Mouse (Mus musculus): ENCODE data around the gene Abcg1. TPM values are rescaled to one million over a fixed set of nuclear protein-coding genes. Genes with fewer than 3 reads are reported as not detected.

Abcg1 gene
- total and polyA plus RNA-seq, 3 experiments = 2.2 to 4.6 (median 2.2) TPM

GRCm38 (mm10) chr17:31108388-31108787 is 50.9 kb downstream of the Abcg1 start:
- TF ChIP-seq CTCF (conservative IDR thresholded peaks at IDR 0.05 in 1 of 2, IDR thresholded peaks at IDR 0.05 in 1 of 2; ENCODE audit: low read depth in 2 of 2, low read length in 2 of 2) (no peak), MAZ (IDR thresholded peaks at IDR 0.05; ENCODE audit: low read depth, low read length) (no peak), IRF4 (IDR thresholded peaks at IDR 0.05; ENCODE audit: low read depth, low read length) (no peak), BHLHE40 (IDR thresholded peaks at IDR 0.05; ENCODE audit: low read depth, low read length) (no peak), ZKSCAN1 (IDR thresholded peaks at IDR 0.05; ENCODE audit: borderline replicate concordance, low read depth, low read length) (no peak), MEF2A (IDR thresholded peaks at IDR 0.05; ENCODE audit: borderline replicate concordance, low read depth, low read length) (no peak), POLR2AphosphoS2 (IDR thresholded peaks at IDR 0.05; ENCODE audit: low read depth, low read length) (no peak), UBTF (IDR thresholded peaks at IDR 0.05; ENCODE audit: low read depth, low read length) (no peak), RCOR1 (conservative IDR thresholded peaks at IDR 0.05; ENCODE audit: low read depth, low read length) (no peak), TCF12 (IDR thresholded peaks at IDR 0.05; ENCODE audit: low read depth, low read length) (no peak), POLR2A (IDR thresholded peaks at IDR 0.05; ENCODE audit: low read depth, low read length) (no peak), MAFK (IDR thresholded peaks at IDR 0.05; ENCODE audit: insufficient replicate concordance, low read length) (no peak), ZC3H11A (IDR thresholded peaks at IDR 0.05; ENCODE audit: low read depth, low read length) (no peak), ELF1 (IDR thresholded peaks at IDR 0.05; ENCODE audit: low read depth, low read length) (no peak), USF2 (conservative IDR thresholded peaks at IDR 0.05; ENCODE audit: low read depth, low read length) (no peak), ZMIZ1 (IDR thresholded peaks at IDR 0.05; ENCODE audit: low read depth, low read length) (no peak), TBP (conservative IDR thresholded peaks at IDR 0.05; ENCODE audit: low read depth, low read length) (no peak), KAT2A (IDR thresholded peaks at IDR 0.05; ENCODE audit: insufficient replicate concordance, low read length) (no peak), RAD21 (IDR thresholded peaks at IDR 0.05; ENCODE audit: low read depth, low read length) (no peak), MYC (IDR thresholded peaks at IDR 0.05; ENCODE audit: low read depth, low read length) (no peak)
- H3K27ac ChIP-seq (ENCODE audit: insufficient read depth, low read depth) = no peak overlapping the region
- H3K4me3 ChIP-seq (replicated peaks in 1 of 3; ENCODE audit: low read depth in 2 of 3, low read length in 2 of 3, poor library complexity in 1 of 3) = no peak overlapping the region
- H3K4me1 ChIP-seq (ENCODE audit: control insufficient read depth in 1 of 2, insufficient read depth in 2 of 2) = peaks cover 0 to 8% of the 10 kb centered on the region in 2 experiments; a peak in 1 of 4 replicates
- peaks cover 4% of the 10 kb centered on the region for H3K27me3 ChIP-seq (replicated peaks)
- dilution Hi-C loops (cut with MboI; ENCODE audit: extremely low pct_ligation_motif_present, extremely low pct_unique_long_range_greater_than_20kb, low sequenced_read_pairs) (no loop called here), in situ Hi-C loops (cut with MboI; ENCODE audit: low pct_ligation_motif_present, low pct_unique_long_range_greater_than_20kb, low sequenced_read_pairs) (no loop called here)
- H3K79me2 ChIP-seq (replicated peaks; ENCODE audit: control insufficient read depth, extremely low read depth, insufficient read depth, poor library complexity, severe bottlenecking) = no peaks in the 10 kb centered on the region
- H3K9me3 ChIP-seq (replicated peaks; ENCODE audit: low read length) = no peaks in the 10 kb centered on the region
- peaks cover 16 to 43% of the 10 kb centered on the region in 2 experiments for H3K36me3 ChIP-seq (replicated peaks in 1 of 2; ENCODE audit: control insufficient read depth in 1 of 2, insufficient read depth in 1 of 2, low read length in 1 of 2)
- no peak overlapping the region for H3K9ac ChIP-seq (ENCODE audit: insufficient read depth, low read depth)
- no peak overlapping the region for H3K4me2 ChIP-seq (ENCODE audit: insufficient read depth, low read depth, poor library complexity, severe bottlenecking)
- no peak for DNase-seq (ENCODE audit: extremely low read depth)

GRCm38 (mm10) chr17:31113191-31113856 is 55.8 kb downstream of the Abcg1 start:
- in situ Hi-C loops (cut with MboI; ENCODE audit: low pct_ligation_motif_present, low pct_unique_long_range_greater_than_20kb, low sequenced_read_pairs) = no loop called here
- H3K4me3 ChIP-seq (replicated peaks in 1 of 3; ENCODE audit: low read depth in 2 of 3, low read length in 2 of 3, poor library complexity in 1 of 3) = no peak overlapping the region
- no peak overlapping the region for H3K9ac ChIP-seq (ENCODE audit: insufficient read depth, low read depth)
- H3K27ac ChIP-seq (ENCODE audit: insufficient read depth, low read depth) = no peak overlapping the region
- no peak overlapping the region for H3K4me2 ChIP-seq (ENCODE audit: insufficient read depth, low read depth, poor library complexity, severe bottlenecking)
- no peak for TF ChIP-seq MAZ (IDR thresholded peaks at IDR 0.05; ENCODE audit: low read depth, low read length)
- TF ChIP-seq ZKSCAN1 (IDR thresholded peaks at IDR 0.05; ENCODE audit: borderline replicate concordance, low read depth, low read length) = no peak
- no peak for TF ChIP-seq RAD21 (IDR thresholded peaks at IDR 0.05; ENCODE audit: low read depth, low read length)
- TF ChIP-seq CHD1 (IDR thresholded peaks at IDR 0.05; ENCODE audit: low read depth, low read length) = no peak
- TF ChIP-seq KAT2A (IDR thresholded peaks at IDR 0.05; ENCODE audit: insufficient replicate concordance, low read length) = no peak
- TF ChIP-seq MXI1 (IDR thresholded peaks at IDR 0.05; ENCODE audit: low read depth, low read length) = no peak
- no peak for TF ChIP-seq ZC3H11A (IDR thresholded peaks at IDR 0.05; ENCODE audit: low read depth, low read length)
- no peak for TF ChIP-seq TBP (conservative IDR thresholded peaks at IDR 0.05; ENCODE audit: low read depth, low read length)
- TF ChIP-seq UBTF (IDR thresholded peaks at IDR 0.05; ENCODE audit: low read depth, low read length) = no peak
- no peak for TF ChIP-seq E2F4 (IDR thresholded peaks at IDR 0.05; ENCODE audit: insufficient replicate concordance, low read depth, low read length)
- no peak for TF ChIP-seq ZMIZ1 (IDR thresholded peaks at IDR 0.05; ENCODE audit: low read depth, low read length)
- no peak for TF ChIP-seq BHLHE40 (IDR thresholded peaks at IDR 0.05; ENCODE audit: low read depth, low read length)
- TF ChIP-seq SMC3 (IDR thresholded peaks at IDR 0.05; ENCODE audit: low read depth, low read length) = no peak
- TF ChIP-seq PAX5 (IDR thresholded peaks at IDR 0.05; ENCODE audit: low read length) = no peak
- TF ChIP-seq JUN (IDR thresholded peaks at IDR 0.05; ENCODE audit: insufficient read depth, low read depth, low read length) = no peak
- no peak for TF ChIP-seq JUND (conservative IDR thresholded peaks at IDR 0.05; ENCODE audit: low read depth, low read length)
- no peak for TF ChIP-seq POLR2A (IDR thresholded peaks at IDR 0.05; ENCODE audit: low read depth, low read length)
- no peak for TF ChIP-seq GABPA (IDR thresholded peaks at IDR 0.05; ENCODE audit: insufficient replicate concordance, low read depth, low read length)
- TF ChIP-seq MAFK (IDR thresholded peaks at IDR 0.05; ENCODE audit: insufficient replicate concordance, low read length) = no peak
- TF ChIP-seq TCF12 (IDR thresholded peaks at IDR 0.05; ENCODE audit: low read depth, low read length) = no peak
- no peaks in the 10 kb centered on the region for H3K9me3 ChIP-seq (replicated peaks; ENCODE audit: low read length)
- dilution Hi-C loops (cut with MboI; ENCODE audit: extremely low pct_ligation_motif_present, extremely low pct_unique_long_range_greater_than_20kb, low sequenced_read_pairs) = no loop called here
- H3K79me2 ChIP-seq (replicated peaks; ENCODE audit: control insufficient read depth, extremely low read depth, insufficient read depth, poor library complexity, severe bottlenecking) = no peaks in the 10 kb centered on the region
- peaks cover 2% of the 10 kb centered on the region for H3K27me3 ChIP-seq (replicated peaks)
- peaks cover 18 to 45% of the 10 kb centered on the region in 2 experiments for H3K36me3 ChIP-seq (replicated peaks in 1 of 2; ENCODE audit: control insufficient read depth in 1 of 2, insufficient read depth in 1 of 2, low read length in 1 of 2)
- H3K4me1 ChIP-seq (ENCODE audit: control insufficient read depth in 1 of 2, insufficient read depth in 2 of 2) = peaks cover 0 to 8% of the 10 kb centered on the region in 2 experiments; a peak in 1 of 4 replicates
- no peak for DNase-seq (ENCODE audit: extremely low read depth)

Data from CH12.LX (cell line).